Mouse (Mus musculus): ENCODE results near the gene Rnf41.

DNA sequence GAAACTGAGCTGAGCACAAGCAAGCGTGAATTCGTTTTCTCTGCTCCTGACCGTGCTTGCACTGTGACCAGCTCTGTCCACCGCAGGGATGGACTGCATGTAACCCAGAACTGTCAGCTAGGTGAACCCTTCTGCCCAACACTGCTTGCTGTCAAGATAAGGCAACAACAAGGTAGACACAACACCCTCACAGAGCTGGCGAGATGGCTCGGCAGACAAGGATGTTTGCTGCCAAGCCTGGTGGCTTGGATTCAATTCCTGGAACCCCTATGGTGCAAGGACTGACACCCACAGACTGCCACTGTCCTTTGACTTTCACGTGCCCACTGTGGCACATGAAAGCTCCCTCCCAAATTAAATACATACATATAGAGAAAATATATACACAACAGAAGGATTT lies 7.5 kb upstream of the Rnf41 start:
- TF ChIP-seq CTCF (IDR thresholded peaks at IDR 0.05; ENCODE audit: low read depth) (no peak), EP300 (IDR thresholded peaks at IDR 0.05; ENCODE audit: low read depth) (no peak)

Measured in heart, postnatal 0 days (tissue).